Mouse (Mus musculus): ENCODE results near the gene Col20a1. TPM values are rescaled to one million over a fixed set of nuclear protein-coding genes. Genes with fewer than 3 reads are reported as not detected.

Col20a1 gene
- total RNA-seq, 2 experiments from 2014 or later, result 2.7 to 5.4 TPM

- Histone ChIP-seq H3K27ac (peak within 1 kb of the TSS; percentile 96), H3K4me3 (peak within 1 kb of the TSS; percentile 71)
- DNase-seq (ENCODE audit: low spot score in 2 of 2), result peak; percentile 92
- TF ChIP-seq CTCF (conservative IDR thresholded peaks at IDR 0.05), result no peak; the same call in 1 of the 2 replicates
Observed at GRCm38 (mm10) chr2:180967010-180967763, 19.1 kb upstream of the Col20a1 start, which contains the start of gene Arfgap1. Arfgap1 (plus strand) TSS chr2:180967225.

- no peak for TF ChIP-seq CTCF (conservative IDR thresholded peaks at IDR 0.05)
- DNase-seq (ENCODE audit: low spot score in 2 of 2), result no peak
- H3K4me3 ChIP-seq, result no peak overlapping the region
- H3K27ac ChIP-seq, result no peak overlapping the region
Observed at GRCm38 (mm10) chr2:180981133-180981532, 5.2 kb upstream of the Col20a1 start.

GRCm38 (mm10) chr2:180985635-180986034 is 700 bp upstream of the Col20a1 start:
- DNase-seq (ENCODE audit: low spot score in 2 of 2), result no peak
- no peak for TF ChIP-seq CTCF (conservative IDR thresholded peaks at IDR 0.05)
- Histone ChIP-seq H3K27ac (no peak overlapping the region), H3K4me3 (no peak overlapping the region)

GRCm38 (mm10) chr2:180987001-180987400 is 666 bp downstream of the Col20a1 start:
- H3K4me3 ChIP-seq, result no peak overlapping the region
- no peak for TF ChIP-seq CTCF (conservative IDR thresholded peaks at IDR 0.05)
- no peak for DNase-seq (ENCODE audit: low spot score in 2 of 2)
- no peak overlapping the region for H3K27ac ChIP-seq

- no peak for TF ChIP-seq CTCF (conservative IDR thresholded peaks at IDR 0.05)
- no peak for DNase-seq (ENCODE audit: low spot score in 2 of 2)
- 0 out of 2 replicates have a peak overlapping the region, but pooled peaks have one; percentile 32 for H3K27ac ChIP-seq
- H3K4me3 ChIP-seq, result no peak overlapping the region
Observed at GRCm38 (mm10) chr2:180987432-180988030, 1.2 kb downstream of the Col20a1 start.

- no peak for TF ChIP-seq CTCF (conservative IDR thresholded peaks at IDR 0.05)
- Histone ChIP-seq H3K4me3 (no peak overlapping the region), H3K27ac (0 out of 2 replicates have a peak overlapping the region, but pooled peaks have one; percentile 32)
- DNase-seq (ENCODE audit: low spot score in 2 of 2), result no peak
Observed at GRCm38 (mm10) chr2:180988347-180988913, 2.1 kb downstream of the Col20a1 start.

- no peak for TF ChIP-seq CTCF (conservative IDR thresholded peaks at IDR 0.05)
- DNase-seq (ENCODE audit: low spot score in 2 of 2), result no peak
- no peak overlapping the region for H3K27ac ChIP-seq
- no peak overlapping the region for H3K4me3 ChIP-seq
Observed at GRCm38 (mm10) chr2:180988948-180989347, 2.6 kb downstream of the Col20a1 start.

- no peak overlapping the region for H3K27ac ChIP-seq
- no peak for DNase-seq (ENCODE audit: low spot score in 2 of 2)
Observed at GRCm38 (mm10) chr2:180990347-180990746, 4.0 kb downstream of the Col20a1 start.

GRCm38 (mm10) chr2:180994360-180994759 is 8.0 kb downstream of the Col20a1 start:
- no peak for DNase-seq (ENCODE audit: low spot score in 2 of 2)

More at GRCm38 (mm10) chr2:180990347-180990746, 4.0 kb downstream of the Col20a1 start:
- no peak for TF ChIP-seq CTCF (conservative IDR thresholded peaks at IDR 0.05)
- no peak overlapping the region for H3K4me3 ChIP-seq

GRCm38 (mm10) chr2:180995457-180995856 is 9.1 kb downstream of the Col20a1 start:
- DNase-seq (ENCODE audit: low spot score in 2 of 2), result no peak
- no peak overlapping the region for H3K27ac ChIP-seq

More at GRCm38 (mm10) chr2:180994360-180994759, 8.0 kb downstream of the Col20a1 start:
- Histone ChIP-seq H3K4me3 (no peak overlapping the region), H3K27ac (no peak overlapping the region)
- no peak for TF ChIP-seq CTCF (conservative IDR thresholded peaks at IDR 0.05)

GRCm38 (mm10) chr2:180996436-180996835 is 10.1 kb downstream of the Col20a1 start:
- Histone ChIP-seq H3K27ac (peak overlapping the region; percentile 58), H3K4me3 (no peak overlapping the region)
- DNase-seq (ENCODE audit: low spot score in 2 of 2), result peak; percentile 45 to 58
- TF ChIP-seq CTCF (conservative IDR thresholded peaks at IDR 0.05), result peak; percentile 89

More at GRCm38 (mm10) chr2:180995457-180995856, 9.1 kb downstream of the Col20a1 start:
- no peak for TF ChIP-seq CTCF (conservative IDR thresholded peaks at IDR 0.05)
- no peak overlapping the region for H3K4me3 ChIP-seq

GRCm38 (mm10) chr2:180996905-180997304 is 10.6 kb downstream of the Col20a1 start:
- Histone ChIP-seq H3K27ac (peak overlapping the region; percentile 58), H3K4me3 (no peak overlapping the region)
- peak in 1 of 2 experiments; percentile 39 for DNase-seq (ENCODE audit: low spot score in 2 of 2)
- TF ChIP-seq CTCF (conservative IDR thresholded peaks at IDR 0.05), result no peak

GRCm38 (mm10) chr2:181007054-181007453 is 20.7 kb downstream of the Col20a1 start:
- no peak for TF ChIP-seq CTCF (conservative IDR thresholded peaks at IDR 0.05)
- Histone ChIP-seq H3K4me3 (no peak overlapping the region), H3K27ac (no peak overlapping the region)
- no peak for DNase-seq (ENCODE audit: low spot score in 2 of 2)

All from layer of hippocampus, adult 2 months (tissue).